Mouse (Mus musculus) C2C12 (cell line): ENCODE results near the gene Rasgef1b.

ENCODE experiments used
- CTCF ChIP-seq: IDR thresholded peaks from one replicate; pipeline ENCODE4 v1.5.1; 2011; ENCODE audit not compliant: control insufficient read depth, insufficient read depth, insufficient read length
- MAX ChIP-seq: IDR thresholded peaks from one replicate; pipeline ENCODE4 v1.6.1; 2011; ENCODE audit warnings: mild to moderate bottlenecking, control low read depth
- MYOD1 ChIP-seq: IDR thresholded peaks from one replicate; pipeline ENCODE4 v1.6.1; 2011; ENCODE audit warnings: low read depth; ENCODE audit not compliant: control insufficient read depth, insufficient read length
- USF1 ChIP-seq: IDR thresholded peaks from one replicate; pipeline ENCODE4 v1.6.1; 2011; ENCODE audit warnings: low read depth, mild to moderate bottlenecking, control low read depth, moderate library complexity

GRCm38 (mm10) chr5:99404403-99405170 lies 324.3 kb downstream of the Rasgef1b start:
- TF ChIP-seq CTCF, result no peak
- no peak for TF ChIP-seq MAX
- no peak for TF ChIP-seq USF1
- TF ChIP-seq MYOD1, result no peak
